Mouse (Mus musculus): ENCODE measurements at regions not wholly inside any gene's neighbourhood (a gene's known extent, or its start where the extent isn't known, plus 50 kb on each side); places are given as distances from the start of the nearest gene placed in this dataset.

- no peak overlapping the region for H3K27ac ChIP-seq (replicated peaks in 1 of 2; ENCODE audit: control insufficient read depth in 1 of 2, insufficient read depth in 1 of 2, low read depth in 2 of 2, low read length in 2 of 2)
- no peak for ATAC-seq (ENCODE audit: insufficient number of reproducible peaks, insufficient read depth, low FRiP score, low read depth)
- no peaks in the 10 kb centered on the region for H3K36me3 ChIP-seq (ENCODE audit: control insufficient read depth, insufficient read depth, low read length)
- 70% methylated on average over 1 of the region's 1 CpGs for WGBS
- H3K4me2 ChIP-seq (ENCODE audit: low read length): no peak overlapping the region
- no peaks in the 10 kb centered on the region for H3K4me1 ChIP-seq (ENCODE audit: control insufficient read depth in 2 of 2, insufficient read depth in 2 of 2, low read length in 2 of 2)
- H3K9ac ChIP-seq (ENCODE audit: low read length): no peak overlapping the region
- no peak overlapping the region for H3K4me3 ChIP-seq (ENCODE audit: control insufficient read depth in 1 of 2, insufficient read depth in 1 of 2, low read depth in 1 of 2, low read length in 2 of 2)
- no peaks in the 10 kb centered on the region for H3K9me3 ChIP-seq (ENCODE audit: control insufficient read depth, low read length)
- H3K27me3 ChIP-seq (ENCODE audit: control insufficient read depth, insufficient read depth, low read length): no peaks in the 10 kb centered on the region
These were observed 2413.6 kb upstream of the Gm7489 start for GRCm38 (mm10) chr15:51471143-51471542.

GRCm38 (mm10) chr15:51472049-51472448 lies 2412.7 kb upstream of the Gm7489 start:
- H3K9ac ChIP-seq (ENCODE audit: low read length): no peak overlapping the region
- H3K27me3 ChIP-seq (ENCODE audit: control insufficient read depth, insufficient read depth, low read length): no peaks in the 10 kb centered on the region
- H3K9me3 ChIP-seq (ENCODE audit: control insufficient read depth, low read length): no peaks in the 10 kb centered on the region
- no peak overlapping the region for H3K4me3 ChIP-seq (ENCODE audit: control insufficient read depth in 1 of 2, insufficient read depth in 1 of 2, low read depth in 1 of 2, low read length in 2 of 2)
- no peak overlapping the region for H3K27ac ChIP-seq (replicated peaks in 1 of 2; ENCODE audit: control insufficient read depth in 1 of 2, insufficient read depth in 1 of 2, low read depth in 2 of 2, low read length in 2 of 2)
- H3K4me2 ChIP-seq (ENCODE audit: low read length): no peak overlapping the region
- no peaks in the 10 kb centered on the region for H3K4me1 ChIP-seq (ENCODE audit: control insufficient read depth in 2 of 2, insufficient read depth in 2 of 2, low read length in 2 of 2)
- WGBS: 79% methylated on average over 2 of the region's 2 CpGs
- no peak for ATAC-seq (ENCODE audit: insufficient number of reproducible peaks, insufficient read depth, low FRiP score, low read depth)
- no peaks in the 10 kb centered on the region for H3K36me3 ChIP-seq (ENCODE audit: control insufficient read depth, insufficient read depth, low read length)

- no peaks in the 10 kb centered on the region for H3K4me1 ChIP-seq (ENCODE audit: control insufficient read depth in 2 of 2, insufficient read depth in 2 of 2, low read length in 2 of 2)
- H3K9me3 ChIP-seq (ENCODE audit: control insufficient read depth, low read length): no peaks in the 10 kb centered on the region
- H3K27ac ChIP-seq (replicated peaks in 1 of 2; ENCODE audit: control insufficient read depth in 1 of 2, insufficient read depth in 1 of 2, low read depth in 2 of 2, low read length in 2 of 2): no peak overlapping the region
- no peak overlapping the region for H3K4me3 ChIP-seq (ENCODE audit: control insufficient read depth in 1 of 2, insufficient read depth in 1 of 2, low read depth in 1 of 2, low read length in 2 of 2)
- ATAC-seq (ENCODE audit: insufficient number of reproducible peaks, insufficient read depth, low FRiP score, low read depth): no peak
- H3K9ac ChIP-seq (ENCODE audit: low read length): no peak overlapping the region
- no peaks in the 10 kb centered on the region for H3K36me3 ChIP-seq (ENCODE audit: control insufficient read depth, insufficient read depth, low read length)
- H3K27me3 ChIP-seq (ENCODE audit: control insufficient read depth, insufficient read depth, low read length): no peaks in the 10 kb centered on the region
- no peak overlapping the region for H3K4me2 ChIP-seq (ENCODE audit: low read length)
- 66% methylated on average over 4 of the region's 4 CpGs for WGBS
These were observed 2402.8 kb upstream of the Gm7489 start for GRCm38 (mm10) chr15:51481856-51482255.

- Histone ChIP-seq H3K9me3 (ENCODE audit: control insufficient read depth, low read length) (no peaks in the 10 kb centered on the region), H3K27me3 (ENCODE audit: control insufficient read depth, insufficient read depth, low read length) (no peaks in the 10 kb centered on the region), H3K4me1 (ENCODE audit: control insufficient read depth in 2 of 2, insufficient read depth in 2 of 2, low read length in 2 of 2) (no peaks in the 10 kb centered on the region), H3K4me2 (ENCODE audit: low read length) (no peak overlapping the region), H3K9ac (ENCODE audit: low read length) (no peak overlapping the region), H3K4me3 (ENCODE audit: control insufficient read depth in 1 of 2, insufficient read depth in 1 of 2, low read depth in 1 of 2, low read length in 2 of 2) (no peak overlapping the region), H3K36me3 (ENCODE audit: control insufficient read depth, insufficient read depth, low read length) (no peaks in the 10 kb centered on the region), H3K27ac (replicated peaks in 1 of 2; ENCODE audit: control insufficient read depth in 1 of 2, insufficient read depth in 1 of 2, low read depth in 2 of 2, low read length in 2 of 2) (no peak overlapping the region)
- ATAC-seq (ENCODE audit: insufficient number of reproducible peaks, insufficient read depth, low FRiP score, low read depth): no peak
- 70% methylated on average over 2 of the region's 2 CpGs for WGBS
These were observed 2400.5 kb upstream of the Gm7489 start for GRCm38 (mm10) chr15:51484207-51484606.

- no peak overlapping the region for H3K27ac ChIP-seq (replicated peaks in 1 of 2; ENCODE audit: control insufficient read depth in 1 of 2, insufficient read depth in 1 of 2, low read depth in 2 of 2, low read length in 2 of 2)
- H3K4me2 ChIP-seq (ENCODE audit: low read length): no peak overlapping the region
- no peaks in the 10 kb centered on the region for H3K27me3 ChIP-seq (ENCODE audit: control insufficient read depth, insufficient read depth, low read length)
- H3K4me1 ChIP-seq (ENCODE audit: control insufficient read depth in 2 of 2, insufficient read depth in 2 of 2, low read length in 2 of 2): no peaks in the 10 kb centered on the region
- WGBS: 73% methylated on average over 2 of the region's 2 CpGs
- no peak overlapping the region for H3K9ac ChIP-seq (ENCODE audit: low read length)
- H3K9me3 ChIP-seq (ENCODE audit: control insufficient read depth, low read length): no peaks in the 10 kb centered on the region
- no peak for ATAC-seq (ENCODE audit: insufficient number of reproducible peaks, insufficient read depth, low FRiP score, low read depth)
- no peak overlapping the region for H3K4me3 ChIP-seq (ENCODE audit: control insufficient read depth in 1 of 2, insufficient read depth in 1 of 2, low read depth in 1 of 2, low read length in 2 of 2)
- H3K36me3 ChIP-seq (ENCODE audit: control insufficient read depth, insufficient read depth, low read length): no peaks in the 10 kb centered on the region
These were observed 2399.2 kb upstream of the Gm7489 start for GRCm38 (mm10) chr15:51485554-51485953.

- 66% methylated on average over 12 of the region's 12 CpGs for WGBS
- H3K27me3 ChIP-seq (ENCODE audit: control insufficient read depth, insufficient read depth, low read length): no peaks in the 10 kb centered on the region
These were observed 2382.5 kb upstream of the Gm7489 start for GRCm38 (mm10) chr15:51502058-51502741.

GRCm38 (mm10) chr15:51502742-51503270 lies 2381.9 kb upstream of the Gm7489 start:
- no peak for ATAC-seq (ENCODE audit: insufficient number of reproducible peaks, insufficient read depth, low FRiP score, low read depth)
- Histone ChIP-seq H3K4me2 (ENCODE audit: low read length) (peak overlapping the region; percentile 53), H3K27ac (replicated peaks in 1 of 2; ENCODE audit: control insufficient read depth in 1 of 2, insufficient read depth in 1 of 2, low read depth in 2 of 2, low read length in 2 of 2) (no peak overlapping the region; a peak in 1 of 4 replicates), H3K4me1 (ENCODE audit: control insufficient read depth in 2 of 2, insufficient read depth in 2 of 2, low read length in 2 of 2) (peaks cover 3 to 7% of the 10 kb centered on the region in 2 experiments; a peak in 3 of 4 replicates), H3K9me3 (ENCODE audit: control insufficient read depth, low read length) (no peaks in the 10 kb centered on the region), H3K36me3 (ENCODE audit: control insufficient read depth, insufficient read depth, low read length) (no peaks in the 10 kb centered on the region), H3K27me3 (ENCODE audit: control insufficient read depth, insufficient read depth, low read length) (no peaks in the 10 kb centered on the region), H3K9ac (ENCODE audit: low read length) (no peak overlapping the region), H3K4me3 (ENCODE audit: control insufficient read depth in 1 of 2, insufficient read depth in 1 of 2, low read depth in 1 of 2, low read length in 2 of 2) (no peak overlapping the region; a peak in 2 of 4 replicates)
- 60% methylated on average over 10 of the region's 10 CpGs for WGBS

More at GRCm38 (mm10) chr15:51502058-51502741, 2382.5 kb upstream of the Gm7489 start:
- peaks cover 3 to 7% of the 10 kb centered on the region in 2 experiments; a peak in 3 of 4 replicates for H3K4me1 ChIP-seq (ENCODE audit: control insufficient read depth in 2 of 2, insufficient read depth in 2 of 2, low read length in 2 of 2)
- no peak for ATAC-seq (ENCODE audit: insufficient number of reproducible peaks, insufficient read depth, low FRiP score, low read depth)
- H3K4me3 ChIP-seq (ENCODE audit: control insufficient read depth in 1 of 2, insufficient read depth in 1 of 2, low read depth in 1 of 2, low read length in 2 of 2): no peak overlapping the region
- no peaks in the 10 kb centered on the region for H3K9me3 ChIP-seq (ENCODE audit: control insufficient read depth, low read length)
- no peak overlapping the region for H3K27ac ChIP-seq (replicated peaks in 1 of 2; ENCODE audit: control insufficient read depth in 1 of 2, insufficient read depth in 1 of 2, low read depth in 2 of 2, low read length in 2 of 2)
- no peak overlapping the region for H3K9ac ChIP-seq (ENCODE audit: low read length)
- no peaks in the 10 kb centered on the region for H3K36me3 ChIP-seq (ENCODE audit: control insufficient read depth, insufficient read depth, low read length)
- no peak overlapping the region for H3K4me2 ChIP-seq (ENCODE audit: low read length)
